Mouse (Mus musculus) stomach, embryonic 15.5 days (tissue): ENCODE measurements at regions not wholly inside any gene's neighbourhood (a gene's known extent, or its start where the extent isn't known, plus 50 kb on each side); places are given as distances from the start of the nearest gene placed in this dataset.

Experiments
- ATAC-seq: fragments of 200-750 bp; cut with Nextera tagmentation; 2 replicates; pipeline ENCODE4 v1.8.0; 2017; ENCODE audit warnings: low read depth, moderate number of reproducible peaks, moderate TSS enrichment; ENCODE audit not compliant: insufficient read depth, low FRiP score
- H3K27ac ChIP-seq: fragments of 300-500 bp; sonication (generic); 2 replicates; pipeline ENCODE4 v1.5.1; 2015; ENCODE audit warnings: mild to moderate bottlenecking, inconsistent platforms
- H3K27me3 ChIP-seq: fragments of 300-500 bp; sonication (generic); replicated peaks from 2 replicates; pipeline ENCODE4 v1.6.1; 2015; ENCODE audit warnings: inconsistent platforms
- H3K36me3 ChIP-seq: fragments of 300-500 bp; sonication (generic); 2 replicates; pipeline ENCODE4 v1.6.1; 2015; ENCODE audit warnings: inconsistent platforms
- H3K4me1 ChIP-seq: fragments of 300-500 bp; sonication (generic); 2 replicates; pipeline ENCODE4 v1.6.1; 2015; ENCODE audit warnings: inconsistent platforms
- H3K4me2 ChIP-seq: fragments of 300-500 bp; sonication (generic); 2 replicates; pipeline ENCODE4 v1.6.1; 2015; ENCODE audit warnings: mild to moderate bottlenecking, inconsistent platforms
- H3K4me3 ChIP-seq: fragments of 300-500 bp; sonication (generic); replicated peaks from 2 replicates; pipeline ENCODE4 v1.5.1; 2015; ENCODE audit warnings: inconsistent platforms
- H3K9ac ChIP-seq: fragments of 300-500 bp; sonication (generic); 2 replicates; pipeline ENCODE4 v1.6.1; 2015; ENCODE audit warnings: inconsistent platforms
- H3K9me3 ChIP-seq: fragments of 300-500 bp; sonication (generic); 2 replicates; pipeline ENCODE4 v1.6.1; 2016; ENCODE audit warnings: inconsistent platforms
- WGBS: fragments of 180-500 bp; shearing (Covaris S2); methylation state at CpG from one replicate; pipeline ENCODE4 v1.1.7; 2015; 5-methylcytosine and 5-hydroxymethylcytosine counted together

DNA sequence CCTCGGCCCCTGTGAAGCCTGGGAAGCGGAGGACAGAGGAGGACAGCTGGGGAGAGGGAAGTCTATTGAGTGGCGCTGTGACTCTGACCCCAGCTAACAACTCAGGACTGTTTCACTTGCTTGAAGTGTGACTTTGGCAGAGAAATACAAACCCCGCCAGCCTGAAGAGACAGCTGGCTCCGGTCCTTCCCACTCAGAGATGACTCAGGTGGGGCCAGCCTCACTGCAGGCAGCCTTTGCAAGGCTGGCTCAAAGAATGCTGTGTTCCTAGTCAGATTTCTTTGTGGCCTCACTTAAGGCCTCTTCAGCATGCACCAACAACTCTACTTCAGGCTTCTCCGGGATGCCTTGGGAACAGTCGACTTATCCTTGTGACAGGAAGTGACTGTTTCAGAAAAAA, 307.7 kb downstream of the 3100002H09Rik start:
- H3K9me3 ChIP-seq: no peaks in the 10 kb centered on the region
- H3K4me1 ChIP-seq: no peaks in the 10 kb centered on the region
- H3K4me2 ChIP-seq: no peak overlapping the region
- H3K9ac ChIP-seq: no peak overlapping the region
- H3K27ac ChIP-seq: no peak overlapping the region
- no peak overlapping the region for H3K4me3 ChIP-seq
- 62% methylated on average over 7 of the region's 7 CpGs for whole genome bisulfite sequencing
- ATAC-seq: no peak
- H3K36me3 ChIP-seq: no peaks in the 10 kb centered on the region
- no peaks in the 10 kb centered on the region for H3K27me3 ChIP-seq

DNA sequence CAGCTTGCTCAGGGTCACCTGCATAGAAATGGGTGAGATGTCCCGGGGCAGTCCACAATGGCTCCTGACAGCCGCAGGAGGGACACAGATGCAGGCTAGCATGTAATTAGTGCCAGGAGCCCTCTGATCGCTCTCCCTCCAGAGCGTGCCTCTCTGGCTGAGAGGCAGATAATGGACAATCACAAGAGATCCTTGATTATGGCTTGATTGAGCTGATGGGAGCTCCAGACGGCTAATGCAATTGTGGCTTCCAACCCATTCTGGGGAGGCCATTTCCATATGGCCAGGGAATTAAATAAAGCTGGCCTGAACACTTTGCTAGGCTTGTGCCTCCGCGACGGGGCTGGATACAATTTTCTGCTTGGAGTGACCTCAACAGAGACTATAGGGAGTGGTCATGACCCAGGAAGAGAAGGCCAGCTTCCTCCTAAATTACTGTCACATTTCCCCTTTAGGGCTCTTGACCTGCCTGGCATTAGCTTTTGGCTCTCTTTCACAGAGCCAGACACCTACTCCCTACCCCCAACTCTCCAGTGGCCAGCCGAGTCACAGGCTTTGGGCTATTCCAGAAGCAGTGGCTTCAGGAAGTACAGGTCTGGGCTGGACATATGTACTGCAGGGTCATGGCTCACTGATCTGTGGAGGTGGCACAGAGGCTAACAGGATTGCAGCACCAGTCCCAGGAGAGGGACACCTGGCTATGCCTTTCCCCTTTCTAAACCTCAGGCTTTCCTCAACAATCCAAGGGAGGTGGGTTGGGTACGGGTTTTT, 311.8 kb downstream of the 3100002H09Rik start:
- WGBS: 75% methylated on average over 10 of the region's 10 CpGs
- no peak for ATAC-seq
- Histone ChIP-seq H3K9ac (no peak overlapping the region), H3K36me3 (no peaks in the 10 kb centered on the region), H3K4me2 (no peak overlapping the region), H3K27ac (no peak overlapping the region), H3K4me1 (no peaks in the 10 kb centered on the region), H3K27me3 (0 out of 2 replicates have a peak, but pooled peaks cover 4% of the 10 kb centered on the region), H3K9me3 (no peaks in the 10 kb centered on the region), H3K4me3 (no peak overlapping the region)

DNA sequence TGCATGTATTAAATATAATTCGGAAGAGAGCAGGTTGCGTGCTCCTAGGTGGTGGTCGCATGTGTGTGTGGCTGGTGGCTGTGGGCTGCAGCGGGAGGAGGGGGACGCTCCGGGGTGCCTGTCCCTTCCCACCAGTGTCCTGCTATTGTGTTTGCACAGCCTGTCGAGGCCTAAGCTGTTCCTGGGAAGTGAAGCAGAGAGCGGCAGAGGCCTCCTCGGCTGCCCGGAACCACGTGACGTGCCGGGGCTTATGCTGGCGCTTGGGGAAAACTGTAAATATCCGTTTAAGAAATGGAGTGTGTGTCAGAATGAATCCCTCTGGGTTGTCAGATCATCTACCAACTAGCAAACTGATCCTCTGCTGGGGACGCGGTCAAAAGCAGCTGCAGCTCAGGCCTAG, 318.3 kb downstream of the 3100002H09Rik start:
- 36% methylated on average over 17 of the region's 17 CpGs for WGBS
- H3K9ac ChIP-seq: no peak overlapping the region
- no peaks in the 10 kb centered on the region for H3K9me3 ChIP-seq
- no peak overlapping the region for H3K27ac ChIP-seq
- no peaks in the 10 kb centered on the region for H3K36me3 ChIP-seq
- no peak overlapping the region for H3K4me3 ChIP-seq
- H3K4me2 ChIP-seq: no peak overlapping the region
- ATAC-seq: no peak
- no peaks in the 10 kb centered on the region for H3K4me1 ChIP-seq
- H3K27me3 ChIP-seq: 0 out of 2 replicates have a peak, but pooled peaks cover 4% of the 10 kb centered on the region

DNA sequence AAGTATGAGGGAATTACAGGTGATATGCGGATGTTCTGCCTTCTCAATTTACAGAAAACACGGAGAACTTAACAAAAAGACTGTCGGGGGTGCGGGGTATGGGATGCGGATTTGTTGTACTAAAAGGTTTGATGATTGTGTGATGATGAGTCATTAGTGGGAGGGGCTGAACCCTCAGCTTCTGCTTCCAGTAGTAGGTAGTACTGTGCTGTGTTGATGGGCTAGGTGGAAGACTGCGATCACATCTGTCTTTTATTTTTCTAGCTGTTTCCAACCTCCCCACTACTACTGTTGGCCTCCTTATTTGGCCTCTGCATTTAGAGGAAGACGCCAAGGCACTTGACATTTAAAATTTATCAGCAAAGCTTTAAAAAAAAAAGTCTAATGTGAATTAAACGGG, 318.8 kb downstream of the 3100002H09Rik start:
- H3K4me3 ChIP-seq: no peak overlapping the region
- H3K4me1 ChIP-seq: no peaks in the 10 kb centered on the region
- WGBS: 66% methylated on average over 8 of the region's 8 CpGs
- H3K27me3 ChIP-seq: 0 out of 2 replicates have a peak, but pooled peaks cover 4% of the 10 kb centered on the region
- no peak overlapping the region for H3K4me2 ChIP-seq
- no peak overlapping the region for H3K27ac ChIP-seq
- no peak for ATAC-seq
- H3K36me3 ChIP-seq: no peaks in the 10 kb centered on the region
- H3K9me3 ChIP-seq: no peaks in the 10 kb centered on the region
- H3K9ac ChIP-seq: no peak overlapping the region

DNA sequence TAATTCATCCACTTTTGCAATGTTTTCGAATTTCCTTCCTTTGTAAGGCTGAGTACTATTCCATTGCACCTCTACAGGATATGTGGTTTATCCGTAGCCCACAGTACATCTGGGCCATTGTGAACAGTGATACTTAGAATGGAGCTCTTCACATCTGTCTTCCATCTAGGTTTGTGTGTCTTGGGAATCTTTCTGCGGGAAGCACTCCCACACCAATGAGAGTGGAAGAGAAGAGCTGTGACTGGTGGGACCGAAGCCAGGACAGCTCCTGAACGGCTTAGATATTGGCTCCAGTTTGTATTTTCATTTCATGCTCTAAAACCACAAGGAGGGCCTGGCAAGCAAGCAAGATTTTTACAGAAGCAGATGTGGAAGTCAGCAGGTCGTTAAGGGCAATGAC, 323.1 kb downstream of the 3100002H09Rik start:
- Histone ChIP-seq H3K4me3 (no peak overlapping the region), H3K4me1 (no peaks in the 10 kb centered on the region), H3K36me3 (no peaks in the 10 kb centered on the region), H3K27me3 (no peaks in the 10 kb centered on the region), H3K27ac (no peak overlapping the region), H3K4me2 (no peak overlapping the region), H3K9me3 (no peaks in the 10 kb centered on the region), H3K9ac (no peak overlapping the region)
- ATAC-seq: no peak
- WGBS: 76% methylated on average over 6 of the region's 6 CpGs

DNA sequence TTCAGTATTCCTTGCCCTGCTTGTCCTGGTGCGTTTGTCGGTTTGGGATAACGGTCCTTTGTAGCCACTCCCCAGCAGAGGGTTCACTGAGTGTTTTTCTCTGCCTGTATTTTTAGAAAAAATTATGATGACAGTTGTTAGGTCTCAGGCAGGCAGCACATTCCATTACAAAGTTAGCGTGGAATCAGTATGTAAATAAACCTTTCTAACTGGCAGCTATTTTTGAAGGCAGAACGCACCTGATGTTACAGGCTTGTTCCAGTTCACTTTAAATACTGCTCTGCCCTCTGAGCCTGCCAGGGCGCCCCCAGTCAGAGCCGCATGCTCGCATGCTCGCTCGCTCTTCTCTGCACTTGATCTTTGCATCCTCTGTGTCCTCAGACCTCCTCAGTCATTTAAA, 331.9 kb downstream of the 3100002H09Rik start:
- ATAC-seq: no peak
- 17% methylated on average over 10 of the region's 10 CpGs for WGBS
- Histone ChIP-seq H3K4me3 (no peak overlapping the region), H3K36me3 (no peaks in the 10 kb centered on the region), H3K27me3 (0 out of 2 replicates have a peak, but pooled peaks cover 6% of the 10 kb centered on the region), H3K4me2 (no peak overlapping the region), H3K9ac (no peak overlapping the region), H3K9me3 (no peaks in the 10 kb centered on the region), H3K27ac (no peak overlapping the region), H3K4me1 (peaks cover 17% of the 10 kb centered on the region; the same call in 1 of the 2 replicates)

DNA sequence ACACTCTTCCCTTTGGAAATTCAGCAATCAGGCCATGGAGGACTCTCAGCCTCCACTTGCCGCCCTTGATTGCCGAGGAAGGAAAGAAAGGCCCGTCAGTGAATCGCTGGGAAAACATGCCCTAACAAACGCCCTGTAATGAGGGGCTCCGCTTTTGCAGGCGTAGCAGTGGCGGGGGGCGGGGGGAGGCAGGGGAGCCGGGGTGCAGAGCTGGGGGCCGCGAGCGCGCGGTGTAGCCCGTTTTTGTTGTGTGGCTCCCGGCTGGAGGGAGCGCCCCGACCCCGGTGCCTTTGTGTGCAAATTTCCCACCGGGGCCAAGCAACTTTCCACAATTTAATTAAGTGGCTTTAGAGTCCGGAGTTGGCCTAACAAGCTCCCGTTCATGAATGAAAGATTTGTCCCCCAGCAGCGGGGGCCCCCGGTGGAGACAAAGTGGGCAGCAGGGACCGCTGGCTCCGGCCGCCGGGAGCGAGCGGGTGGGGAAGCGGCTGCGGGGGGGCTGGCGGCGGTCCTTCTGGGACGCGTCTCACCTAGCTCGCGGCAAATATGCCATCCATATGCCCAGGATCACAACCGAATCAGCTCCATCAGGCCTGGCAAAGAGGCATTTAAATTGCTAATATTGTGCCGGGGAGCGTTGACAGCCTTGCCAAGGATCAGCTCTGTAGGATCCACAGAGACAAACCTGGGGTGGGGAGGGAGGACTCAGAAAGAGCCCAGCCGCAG, 333.0 kb downstream of the 3100002H09Rik start:
- H3K4me3 ChIP-seq: peak overlapping the region; percentile 37
- H3K27ac ChIP-seq: no peak overlapping the region
- peak overlapping the region; percentile 88 for H3K4me2 ChIP-seq
- peaks cover 17% of the 10 kb centered on the region; the same call in 1 of the 2 replicates for H3K4me1 ChIP-seq
- ATAC-seq: no peak
- no peaks in the 10 kb centered on the region for H3K36me3 ChIP-seq
- H3K9ac ChIP-seq: no peak overlapping the region; the same call in 1 of the 2 replicates
- WGBS: 1% methylated on average over 43 of the region's 43 CpGs
- no peaks in the 10 kb centered on the region for H3K9me3 ChIP-seq
- H3K27me3 ChIP-seq: 0 out of 2 replicates have a peak, but pooled peaks cover 6% of the 10 kb centered on the region

DNA sequence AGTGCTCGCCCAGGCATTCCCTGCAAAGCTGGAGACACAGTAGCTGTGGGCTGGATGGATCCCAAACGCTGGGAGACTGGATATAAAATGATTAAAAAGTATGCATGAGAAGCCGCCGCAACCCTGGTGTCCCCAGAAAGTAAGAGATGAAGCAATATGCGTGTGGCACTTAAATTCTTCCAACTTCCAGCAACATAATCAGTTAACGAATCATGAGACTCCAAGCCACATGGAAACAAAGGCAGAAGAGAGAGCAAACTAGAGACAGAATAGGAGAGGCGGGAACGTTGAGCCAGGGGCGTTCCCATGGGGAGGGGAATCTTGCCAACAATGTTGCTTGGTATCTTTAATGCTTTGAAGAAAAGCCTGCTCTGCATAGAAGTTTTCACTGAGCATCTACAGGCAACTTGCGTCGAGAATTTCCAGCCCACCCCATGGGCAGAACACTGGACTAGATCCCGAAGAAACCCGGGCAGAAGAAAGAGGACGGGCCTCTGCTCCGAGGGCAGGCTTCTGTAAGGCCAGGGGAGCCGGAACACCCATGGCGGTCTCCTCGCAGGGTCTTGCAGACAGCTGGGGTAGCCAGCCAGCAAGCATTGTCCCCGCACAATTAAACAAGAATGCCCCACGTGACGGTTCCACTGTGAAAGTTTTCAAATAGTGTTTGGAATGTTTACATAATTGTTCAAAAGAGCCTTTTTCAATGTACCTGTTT, 333.7 kb downstream of the 3100002H09Rik start:
- no peaks in the 10 kb centered on the region for H3K36me3 ChIP-seq
- H3K4me2 ChIP-seq: peak overlapping the region; percentile 88
- peak overlapping the region; percentile 37 for H3K4me3 ChIP-seq
- H3K9me3 ChIP-seq: no peaks in the 10 kb centered on the region
- 7% methylated on average over 21 of the region's 21 CpGs for WGBS
- ATAC-seq: no peak
- peaks cover 17% of the 10 kb centered on the region; the same call in 1 of the 2 replicates for H3K4me1 ChIP-seq
- H3K27me3 ChIP-seq: 0 out of 2 replicates have a peak, but pooled peaks cover 6% of the 10 kb centered on the region
- H3K9ac ChIP-seq: no peak overlapping the region; the same call in 1 of the 2 replicates
- no peak overlapping the region for H3K27ac ChIP-seq

DNA sequence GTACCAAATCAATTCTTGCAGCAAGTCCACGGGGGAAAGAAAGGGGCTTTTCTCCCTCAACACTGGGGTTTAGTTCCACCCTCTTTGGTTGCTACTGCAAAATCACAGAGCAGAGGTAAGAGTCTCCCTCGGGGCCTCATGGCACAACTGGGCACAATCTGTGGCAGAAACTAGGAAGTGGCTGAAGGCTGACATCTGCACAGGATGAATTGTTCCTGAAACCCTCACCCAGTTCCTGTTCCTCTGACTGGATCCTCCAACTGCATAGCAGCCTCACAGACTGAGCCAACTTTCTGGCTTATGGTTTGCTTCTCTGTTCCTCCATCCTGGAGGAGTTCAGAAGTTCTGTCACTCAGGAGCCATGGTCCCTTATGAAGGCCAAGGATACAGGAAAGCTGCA, 338.6 kb downstream of the 3100002H09Rik start:
- no peak overlapping the region for H3K4me2 ChIP-seq
- no peak overlapping the region for H3K9ac ChIP-seq
- H3K27me3 ChIP-seq: 0 out of 2 replicates have a peak, but pooled peaks cover 1% of the 10 kb centered on the region
- no peak overlapping the region for H3K4me3 ChIP-seq
- H3K4me1 ChIP-seq: peaks cover 5% of the 10 kb centered on the region; the same call in 1 of the 2 replicates
- H3K36me3 ChIP-seq: no peaks in the 10 kb centered on the region
- WGBS: 76% methylated on average over 2 of the region's 2 CpGs
- no peaks in the 10 kb centered on the region for H3K9me3 ChIP-seq
- no peak overlapping the region for H3K27ac ChIP-seq
- ATAC-seq: no peak

DNA sequence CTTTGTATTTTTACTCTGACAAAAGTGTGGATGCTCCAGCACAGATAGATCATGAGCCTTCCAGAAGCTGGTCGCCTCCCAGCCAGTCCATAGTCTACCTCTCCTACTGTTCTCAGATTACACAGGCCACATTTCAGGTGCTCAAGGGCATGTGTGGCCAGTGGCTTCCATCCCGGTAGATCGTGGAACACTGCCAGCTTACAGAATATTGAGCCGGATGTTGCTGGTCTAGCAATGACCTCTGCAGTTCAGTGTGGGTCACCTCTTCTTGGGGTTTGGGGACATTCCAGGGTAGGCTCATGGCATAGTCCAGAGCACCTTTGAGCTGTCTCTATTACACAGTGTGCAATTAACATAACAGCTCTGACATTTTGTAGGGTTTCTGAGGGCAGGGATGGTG, 342.2 kb downstream of the 3100002H09Rik start:
- no peak overlapping the region for H3K4me2 ChIP-seq
- no peak for ATAC-seq
- H3K4me3 ChIP-seq: no peak overlapping the region
- H3K9me3 ChIP-seq: no peaks in the 10 kb centered on the region
- no peak overlapping the region for H3K27ac ChIP-seq
- H3K36me3 ChIP-seq: no peaks in the 10 kb centered on the region
- H3K9ac ChIP-seq: no peak overlapping the region
- WGBS: 63% methylated on average over 4 of the region's 4 CpGs
- H3K4me1 ChIP-seq: no peaks in the 10 kb centered on the region
- no peaks in the 10 kb centered on the region for H3K27me3 ChIP-seq

DNA sequence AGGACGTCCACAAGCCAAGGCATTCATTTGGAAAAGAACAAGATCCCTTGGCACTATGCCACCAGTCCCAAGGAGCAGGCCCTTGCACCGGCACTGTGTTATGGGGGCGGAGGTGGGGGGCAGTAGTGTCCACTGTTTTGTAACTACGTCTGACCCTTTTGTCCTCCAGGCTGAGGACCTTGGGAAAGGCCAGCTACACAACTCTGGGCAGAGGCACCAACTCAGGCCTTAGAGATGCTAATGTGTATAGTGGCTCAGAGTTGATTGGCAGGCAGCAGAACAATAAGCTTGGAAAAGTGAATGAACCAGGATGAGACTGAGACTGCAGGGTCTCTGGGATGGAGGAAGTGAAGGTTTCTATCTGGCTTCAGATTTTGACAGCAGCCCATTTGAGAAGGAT, 344.0 kb downstream of the 3100002H09Rik start:
- Histone ChIP-seq H3K9ac (no peak overlapping the region), H3K9me3 (no peaks in the 10 kb centered on the region), H3K36me3 (no peaks in the 10 kb centered on the region), H3K4me1 (no peaks in the 10 kb centered on the region), H3K27me3 (no peaks in the 10 kb centered on the region), H3K4me2 (no peak overlapping the region), H3K4me3 (no peak overlapping the region), H3K27ac (no peak overlapping the region)
- ATAC-seq: no peak
- WGBS: 47% methylated on average over 4 of the region's 4 CpGs

DNA sequence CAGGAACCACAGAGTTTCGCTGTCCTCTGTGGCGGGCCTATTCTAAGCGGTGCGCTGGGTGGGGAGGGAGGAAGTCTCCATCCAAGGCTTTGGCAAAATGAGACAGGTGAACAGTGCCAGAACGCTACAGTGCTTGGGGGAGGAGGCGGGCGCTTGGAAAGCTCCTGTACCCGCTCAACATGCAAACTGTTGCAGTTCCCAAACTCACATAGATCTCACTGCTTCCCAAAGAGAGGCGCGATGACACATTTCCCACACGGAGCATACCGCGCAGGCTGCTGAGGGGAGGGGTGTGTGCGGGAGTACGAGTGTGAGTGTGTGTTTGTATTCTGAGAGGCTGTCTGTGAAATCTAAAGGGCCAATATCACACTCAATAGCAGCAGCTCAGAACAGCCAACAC, 345.1 kb downstream of the 3100002H09Rik start:
- H3K36me3 ChIP-seq: no peaks in the 10 kb centered on the region
- no peak overlapping the region for H3K4me3 ChIP-seq
- no peaks in the 10 kb centered on the region for H3K9me3 ChIP-seq
- no peak overlapping the region for H3K27ac ChIP-seq
- no peak overlapping the region for H3K9ac ChIP-seq
- no peak for ATAC-seq
- H3K4me1 ChIP-seq: no peaks in the 10 kb centered on the region
- 74% methylated on average over 15 of the region's 15 CpGs for WGBS
- H3K4me2 ChIP-seq: no peak overlapping the region
- H3K27me3 ChIP-seq: no peaks in the 10 kb centered on the region
